Mouse (Mus musculus): ENCODE results near the gene Hoxd12. TPM values are rescaled to one million over a fixed set of nuclear protein-coding genes. Genes with fewer than 3 reads are reported as not detected.

Gene Hoxd12
- polyA plus RNA-seq, 1 experiment from 2014 or later = not detected

DNA sequence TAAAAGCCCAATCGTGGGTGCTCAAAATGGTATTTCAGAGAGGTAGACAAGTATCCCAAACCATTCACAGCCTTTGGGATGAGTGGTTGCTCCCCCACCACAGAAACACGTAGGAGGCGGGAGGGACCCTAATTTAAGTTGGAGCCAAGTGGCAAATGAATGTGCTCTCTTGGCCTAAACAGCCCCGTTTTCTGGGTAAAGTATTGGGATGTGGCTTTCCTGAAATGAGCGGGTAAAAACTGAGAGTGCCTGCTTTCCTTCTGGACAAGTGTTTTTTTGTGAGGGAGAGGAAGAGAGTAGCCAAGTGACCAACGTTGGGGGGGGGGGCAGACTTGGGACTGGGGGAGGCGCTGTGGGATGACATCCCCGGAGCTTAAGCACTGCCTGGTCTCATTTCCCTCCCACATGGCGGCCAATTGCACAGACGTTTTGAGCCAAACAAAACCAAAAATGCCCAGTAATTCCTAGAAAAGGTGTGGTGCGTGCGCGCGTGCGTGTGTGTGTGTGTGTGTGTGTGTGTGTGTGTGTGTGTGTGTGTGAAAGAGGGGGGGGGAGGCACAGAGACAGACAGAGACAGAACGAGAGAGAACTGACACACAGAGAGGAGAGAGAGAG lies 36.2 kb downstream of the Hoxd12 start:
- DNase-seq (ENCODE audit: low spot score, missing footprints) (peak; percentile 93), ATAC-seq (ENCODE audit: low FRiP score) (no peak)
- H3K4me2 ChIP-seq = no peak overlapping the region
- H3K27me3 ChIP-seq (ENCODE audit: control insufficient read depth, insufficient read depth, low read length) = peaks cover 97% of the 10 kb centered on the region
- no peaks in the 10 kb centered on the region for H3K9me3 ChIP-seq (ENCODE audit: control insufficient read depth, low read length)
- no peak overlapping the region for H3K4me3 ChIP-seq (ENCODE audit: low read depth, low read length)
- no peak overlapping the region for H3K9ac ChIP-seq (ENCODE audit: low read length)
- H3K36me3 ChIP-seq (ENCODE audit: control insufficient read depth, insufficient read depth, low read length) = no peaks in the 10 kb centered on the region
- no peak overlapping the region for H3K27ac ChIP-seq (ENCODE audit: low read depth, low read length)
- under 1% methylated on average over 16 of the region's 16 CpGs for WGBS
- H3K4me1 ChIP-seq (ENCODE audit: control insufficient read depth, insufficient read depth, low read length) = no peaks in the 10 kb centered on the region

DNA sequence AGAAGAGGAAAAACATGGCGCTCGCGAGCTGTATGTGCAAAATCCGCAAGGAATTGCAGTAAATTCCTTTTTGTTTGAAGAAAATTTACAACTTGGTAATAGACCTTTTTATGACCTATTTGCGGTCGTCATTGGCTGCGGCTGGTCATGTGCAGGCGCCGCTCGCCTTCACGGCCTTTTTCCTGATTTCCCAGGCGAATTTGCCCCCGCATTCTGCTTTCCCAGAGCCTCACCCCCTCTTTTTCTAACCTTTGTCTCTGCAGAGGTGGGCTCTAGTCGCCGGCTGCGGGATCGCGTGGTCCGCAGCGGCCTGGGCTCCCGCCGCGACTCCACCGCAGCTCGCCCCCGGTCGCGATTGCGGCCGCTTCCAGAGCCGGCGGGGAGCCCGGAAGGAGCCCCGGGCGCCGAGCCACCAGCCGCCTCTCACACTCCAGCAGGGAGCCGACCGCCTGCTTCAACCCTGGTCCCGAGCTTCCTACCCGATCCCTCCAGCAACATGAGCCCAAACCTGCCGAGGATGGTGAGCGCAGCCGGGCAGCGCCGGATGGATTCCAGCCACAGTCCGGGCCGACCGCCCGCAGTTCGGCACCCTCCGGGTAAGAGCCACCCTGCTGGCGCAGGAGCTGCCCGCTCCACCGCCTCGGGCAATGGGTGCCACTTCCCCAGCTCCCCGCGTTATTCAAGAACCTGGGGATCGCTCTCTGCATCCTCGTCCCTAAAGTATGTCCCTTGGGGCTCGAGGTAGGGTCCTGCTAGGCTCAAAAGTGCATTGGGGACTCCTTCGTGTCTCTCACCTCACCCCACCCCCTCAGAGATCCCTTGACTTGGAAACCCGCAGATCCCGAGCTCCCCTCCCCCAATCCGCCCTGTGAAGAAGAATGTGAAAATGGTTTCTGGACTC lies 37.2 kb downstream of the Hoxd12 start, which contains the start of the genes Hoxd3 and Hoxd4:
Gene Hoxd3, plus strand, starts transcription at position 207 of the 901 bp plus-strand sequence.
Gene Hoxd4, plus strand, starts transcription at position 209 of the 901 bp plus-strand sequence.
- Histone ChIP-seq H3K27ac (ENCODE audit: low read depth, low read length) (no peak within 1 kb of the TSS), H3K27me3 (ENCODE audit: control insufficient read depth, insufficient read depth, low read length) (peaks cover 97% of the 10 kb centered on the region), H3K4me3 (ENCODE audit: low read depth, low read length) (peak within 1 kb of the TSS; percentile 11), H3K4me2 (peak within 1 kb of the TSS; percentile 12; the same call in 1 of the 2 replicates), H3K36me3 (ENCODE audit: control insufficient read depth, insufficient read depth, low read length) (no peaks in the 10 kb centered on the region), H3K9ac (ENCODE audit: low read length) (no peak within 1 kb of the TSS), H3K4me1 (ENCODE audit: control insufficient read depth, insufficient read depth, low read length) (no peaks in the 10 kb centered on the region), H3K9me3 (ENCODE audit: control insufficient read depth, low read length) (no peaks in the 10 kb centered on the region)
- whole genome bisulfite sequencing = under 1% methylated on average over 65 of the region's 65 CpGs
- DNase-seq (ENCODE audit: low spot score, missing footprints) = peak; percentile 95
- ATAC-seq (ENCODE audit: low FRiP score) = 0 out of 2 replicates have a peak, but pooled peaks have one; percentile 19

DNA sequence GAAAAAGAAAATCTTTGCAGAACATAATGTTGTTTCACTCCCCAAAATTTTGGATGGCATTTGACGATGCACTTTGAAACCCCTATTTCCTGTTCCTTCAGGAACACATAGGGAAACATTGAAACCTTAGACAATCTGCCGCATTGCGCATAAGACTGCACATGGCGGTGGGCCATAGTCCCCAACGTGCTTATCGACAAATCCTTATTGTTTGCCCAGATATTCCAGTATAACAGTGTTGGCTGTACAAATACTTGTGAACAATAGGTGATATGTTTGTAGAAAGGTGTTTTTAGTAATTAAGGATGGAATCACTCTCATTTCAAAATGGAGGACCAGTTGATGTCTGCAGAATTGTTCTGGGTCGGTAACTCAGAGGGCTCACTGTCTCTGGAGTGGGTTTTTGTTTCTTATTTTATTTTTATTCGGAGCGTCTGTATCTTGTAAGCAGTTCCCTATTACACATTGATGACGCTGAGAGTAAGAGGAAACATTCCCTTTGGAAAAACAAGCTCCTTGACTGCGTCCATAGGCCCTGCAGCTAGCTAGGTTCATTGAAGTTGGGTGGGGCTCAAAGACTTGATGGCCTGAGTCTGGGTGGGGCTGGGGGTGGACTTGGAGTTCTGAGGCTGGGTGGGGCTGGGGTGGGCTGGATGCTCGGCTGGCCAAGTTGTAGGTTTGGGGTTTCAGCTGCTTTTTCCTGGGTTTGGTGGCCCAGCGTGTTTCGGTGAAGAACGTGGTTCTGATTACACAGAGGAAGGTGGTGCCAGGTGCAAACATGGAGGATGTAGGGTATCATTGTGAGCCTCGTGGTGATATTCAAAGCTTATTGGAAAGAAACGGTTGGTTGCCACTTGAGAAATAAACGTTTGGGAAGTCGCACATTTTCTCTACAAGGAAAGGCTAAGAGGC lies 38.7 kb downstream of the Hoxd12 start:
- H3K27ac ChIP-seq (ENCODE audit: low read depth, low read length) = no peak overlapping the region
- no peaks in the 10 kb centered on the region for H3K36me3 ChIP-seq (ENCODE audit: control insufficient read depth, insufficient read depth, low read length)
- no peak overlapping the region for H3K4me2 ChIP-seq
- DNase-seq (ENCODE audit: low spot score, missing footprints) = peak; percentile 92
- H3K4me3 ChIP-seq (ENCODE audit: low read depth, low read length) = no peak overlapping the region
- H3K9ac ChIP-seq (ENCODE audit: low read length) = no peak overlapping the region
- no peaks in the 10 kb centered on the region for H3K9me3 ChIP-seq (ENCODE audit: control insufficient read depth, low read length)
- peaks cover 97% of the 10 kb centered on the region for H3K27me3 ChIP-seq (ENCODE audit: control insufficient read depth, insufficient read depth, low read length)
- WGBS = 4% methylated on average over 19 of the region's 19 CpGs
- H3K4me1 ChIP-seq (ENCODE audit: control insufficient read depth, insufficient read depth, low read length) = no peaks in the 10 kb centered on the region
- ATAC-seq (ENCODE audit: low FRiP score) = no peak

DNA sequence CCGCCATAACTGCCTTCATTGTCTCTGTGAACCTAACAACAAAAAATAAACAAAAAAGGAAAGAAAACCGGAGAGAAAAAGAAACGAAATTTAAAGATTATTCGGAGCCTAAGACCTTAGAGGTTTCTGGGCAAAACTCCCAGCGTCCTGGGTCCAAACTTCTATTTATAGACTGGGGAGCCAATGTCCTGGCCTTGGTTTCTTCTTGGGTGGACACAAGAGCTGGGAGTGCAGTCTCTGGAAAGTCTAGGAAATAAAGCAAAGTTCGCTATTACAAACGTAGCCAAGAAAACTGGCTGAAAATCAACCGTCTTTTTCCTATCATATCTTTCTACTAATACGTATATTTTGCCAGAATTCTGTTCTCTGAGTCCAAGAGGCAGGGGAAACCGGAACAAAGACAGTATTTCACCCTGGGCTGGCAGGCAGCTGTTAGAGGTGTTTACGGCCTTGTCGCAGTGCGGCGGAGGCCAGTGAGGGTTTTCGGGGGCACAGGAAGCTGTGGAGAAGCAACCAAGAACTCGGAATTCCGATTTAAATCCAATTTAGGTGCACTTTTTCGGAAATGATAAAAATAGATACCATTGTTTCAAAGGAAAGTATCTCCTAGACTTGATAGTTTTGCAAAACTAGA lies 39.5 kb downstream of the Hoxd12 start:
- H3K36me3 ChIP-seq (ENCODE audit: control insufficient read depth, insufficient read depth, low read length) = no peaks in the 10 kb centered on the region
- no peaks in the 10 kb centered on the region for H3K4me1 ChIP-seq (ENCODE audit: control insufficient read depth, insufficient read depth, low read length)
- H3K4me3 ChIP-seq (ENCODE audit: low read depth, low read length) = no peak overlapping the region
- H3K4me2 ChIP-seq = no peak overlapping the region
- peaks cover 97% of the 10 kb centered on the region for H3K27me3 ChIP-seq (ENCODE audit: control insufficient read depth, insufficient read depth, low read length)
- WGBS = 3% methylated on average over 18 of the region's 18 CpGs
- H3K27ac ChIP-seq (ENCODE audit: low read depth, low read length) = no peak overlapping the region
- no peaks in the 10 kb centered on the region for H3K9me3 ChIP-seq (ENCODE audit: control insufficient read depth, low read length)
- DNase-seq (ENCODE audit: low spot score, missing footprints) = peak; percentile 94
- H3K9ac ChIP-seq (ENCODE audit: low read length) = no peak overlapping the region
- ATAC-seq (ENCODE audit: low FRiP score) = no peak

DNA sequence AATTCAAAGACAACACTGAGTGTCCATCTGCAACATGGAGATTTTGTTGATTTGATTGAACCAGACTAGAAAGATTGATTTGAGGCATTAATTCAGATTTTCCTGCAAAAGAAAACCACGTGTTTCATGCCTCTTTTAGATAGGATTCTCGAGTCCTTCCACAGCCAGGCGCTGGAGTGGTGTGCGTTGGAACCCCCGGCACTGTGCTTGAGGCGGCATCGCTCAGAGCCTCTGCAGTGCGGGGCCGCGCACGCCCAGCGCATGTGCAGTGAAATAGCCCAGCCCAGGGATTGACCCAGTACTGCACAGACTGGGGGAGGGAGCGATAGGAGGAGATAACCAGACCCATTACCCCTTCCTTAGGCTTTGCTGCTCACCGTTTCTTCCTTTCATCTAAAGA lies 40.1 kb downstream of the Hoxd12 start:
- under 1% methylated on average over 14 of the region's 14 CpGs for WGBS
- ATAC-seq (ENCODE audit: low FRiP score) (no peak), DNase-seq (ENCODE audit: low spot score, missing footprints) (peak; percentile 93)
- no peak overlapping the region for H3K9ac ChIP-seq (ENCODE audit: low read length)
- H3K36me3 ChIP-seq (ENCODE audit: control insufficient read depth, insufficient read depth, low read length) = no peaks in the 10 kb centered on the region
- no peaks in the 10 kb centered on the region for H3K9me3 ChIP-seq (ENCODE audit: control insufficient read depth, low read length)
- peaks cover 97% of the 10 kb centered on the region for H3K27me3 ChIP-seq (ENCODE audit: control insufficient read depth, insufficient read depth, low read length)
- no peaks in the 10 kb centered on the region for H3K4me1 ChIP-seq (ENCODE audit: control insufficient read depth, insufficient read depth, low read length)
- no peak overlapping the region for H3K27ac ChIP-seq (ENCODE audit: low read depth, low read length)
- no peak overlapping the region for H3K4me3 ChIP-seq (ENCODE audit: low read depth, low read length)
- no peak overlapping the region for H3K4me2 ChIP-seq

DNA sequence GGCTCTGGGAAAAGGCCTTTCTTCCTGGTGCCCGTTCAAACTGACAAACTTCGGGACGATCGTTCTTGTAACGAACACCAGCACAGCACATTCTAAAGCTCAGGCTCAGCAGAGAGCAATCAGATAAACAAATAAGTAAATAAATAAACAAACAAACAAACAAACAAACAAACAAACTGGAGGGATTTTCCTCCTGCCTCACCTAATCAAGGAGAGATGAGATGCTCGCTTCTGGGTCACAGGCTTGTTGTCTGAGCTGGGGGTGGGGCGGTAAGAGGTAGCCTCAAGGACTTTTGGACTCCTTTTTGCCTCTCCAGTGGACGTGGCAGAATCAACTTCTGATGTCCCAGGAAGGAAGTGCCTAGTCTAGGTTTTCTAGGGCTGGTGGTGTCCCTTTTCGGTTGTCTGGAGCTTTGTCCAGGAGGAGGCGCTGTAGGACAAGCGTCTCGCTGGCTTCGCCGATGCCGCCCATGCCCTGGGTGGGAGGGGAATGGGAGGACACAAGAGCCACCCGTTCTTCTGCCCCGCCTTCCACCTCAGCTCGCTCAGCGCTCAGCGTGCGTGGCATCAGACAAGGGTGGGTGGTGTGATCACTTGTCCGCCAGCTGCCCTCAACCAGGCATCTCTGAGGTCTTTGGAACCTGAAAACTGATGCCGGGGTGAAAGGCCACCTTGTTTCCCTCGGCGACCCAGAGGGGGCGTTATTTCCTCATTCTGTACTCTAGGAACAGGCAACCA lies 40.9 kb downstream of the Hoxd12 start:
- no peaks in the 10 kb centered on the region for H3K4me1 ChIP-seq (ENCODE audit: control insufficient read depth, insufficient read depth, low read length)
- WGBS = 2% methylated on average over 26 of the region's 26 CpGs
- ATAC-seq (ENCODE audit: low FRiP score) = peak; percentile 79
- DNase-seq (ENCODE audit: low spot score, missing footprints) = peak; percentile 93
- H3K27me3 ChIP-seq (ENCODE audit: control insufficient read depth, insufficient read depth, low read length) = peaks cover 97% of the 10 kb centered on the region
- H3K9ac ChIP-seq (ENCODE audit: low read length) = no peak overlapping the region
- peak overlapping the region; percentile 28; the same call in 1 of the 2 replicates for H3K4me2 ChIP-seq
- no peaks in the 10 kb centered on the region for H3K36me3 ChIP-seq (ENCODE audit: control insufficient read depth, insufficient read depth, low read length)
- H3K9me3 ChIP-seq (ENCODE audit: control insufficient read depth, low read length) = no peaks in the 10 kb centered on the region
- no peak overlapping the region for H3K27ac ChIP-seq (ENCODE audit: low read depth, low read length)
- no peak overlapping the region for H3K4me3 ChIP-seq (ENCODE audit: low read depth, low read length)

DNA sequence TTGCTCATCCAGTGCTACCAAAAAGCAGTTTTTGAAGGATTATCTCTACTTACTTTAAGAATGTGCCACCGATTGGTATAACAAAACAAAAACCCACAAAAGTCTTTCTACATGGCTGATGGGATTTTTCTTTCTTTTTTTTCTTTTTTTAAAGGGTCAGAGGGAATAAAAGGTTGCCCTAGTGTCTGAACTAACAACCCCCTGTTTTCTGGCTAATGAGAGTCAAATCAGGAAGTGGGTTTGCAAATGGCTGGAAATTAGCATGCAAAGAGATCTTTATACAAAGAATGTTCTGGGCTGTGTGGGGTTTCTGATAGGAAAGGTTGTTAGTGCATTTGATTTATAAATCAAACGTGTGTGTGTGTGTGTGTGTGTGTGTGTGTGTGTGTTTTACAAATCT lies 45.6 kb downstream of the Hoxd12 start:
- H3K27me3 ChIP-seq (ENCODE audit: control insufficient read depth, insufficient read depth, low read length) = peaks cover 99% of the 10 kb centered on the region

DNA sequence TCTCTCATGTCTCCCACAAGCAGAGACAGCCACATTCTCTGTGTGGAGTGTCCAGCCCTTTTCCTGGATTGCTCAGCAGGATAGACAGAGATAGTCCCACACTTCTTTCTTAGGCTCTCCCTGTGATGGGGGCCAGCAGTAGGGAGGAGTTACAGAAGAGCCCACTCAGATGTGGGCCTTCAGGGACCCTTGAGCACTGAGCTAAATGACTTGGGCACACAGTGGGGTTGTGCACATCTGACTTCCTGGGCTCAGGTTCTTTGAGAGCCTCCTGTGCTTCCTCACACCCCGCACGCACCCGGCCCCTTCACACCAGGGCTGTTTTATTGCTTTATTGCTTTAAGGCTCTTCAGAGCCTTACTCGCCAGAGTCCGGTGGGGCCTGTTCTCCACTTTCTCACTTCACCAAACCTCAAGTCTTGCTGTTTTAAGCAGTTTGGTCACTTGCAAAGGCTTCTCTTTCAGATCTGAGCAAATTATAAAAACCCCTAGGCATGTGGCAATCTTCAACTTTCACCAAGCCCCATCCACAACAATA lies 46.2 kb downstream of the Hoxd12 start:
- DNase-seq (ENCODE audit: low spot score, missing footprints) (no peak), ATAC-seq (ENCODE audit: low FRiP score) (no peak)
- 7% methylated on average over 5 of the region's 5 CpGs for WGBS
- Histone ChIP-seq H3K27me3 (ENCODE audit: control insufficient read depth, insufficient read depth, low read length) (peaks cover 99% of the 10 kb centered on the region), H3K4me3 (ENCODE audit: low read depth, low read length) (no peak overlapping the region), H3K9ac (ENCODE audit: low read length) (no peak overlapping the region), H3K36me3 (ENCODE audit: control insufficient read depth, insufficient read depth, low read length) (no peaks in the 10 kb centered on the region), H3K4me2 (no peak overlapping the region), H3K4me1 (ENCODE audit: control insufficient read depth, insufficient read depth, low read length) (no peaks in the 10 kb centered on the region), H3K27ac (ENCODE audit: low read depth, low read length) (no peak overlapping the region), H3K9me3 (ENCODE audit: control insufficient read depth, low read length) (no peaks in the 10 kb centered on the region)

More for the DNA sequence above, 45.6 kb downstream of the Hoxd12 start:
- WGBS = 4% methylated on average over 2 of the region's 2 CpGs
- no peaks in the 10 kb centered on the region for H3K4me1 ChIP-seq (ENCODE audit: control insufficient read depth, insufficient read depth, low read length)
- no peak overlapping the region for H3K27ac ChIP-seq (ENCODE audit: low read depth, low read length)
- H3K9ac ChIP-seq (ENCODE audit: low read length) = no peak overlapping the region
- no peaks in the 10 kb centered on the region for H3K36me3 ChIP-seq (ENCODE audit: control insufficient read depth, insufficient read depth, low read length)
- DNase-seq (ENCODE audit: low spot score, missing footprints) (no peak), ATAC-seq (ENCODE audit: low FRiP score) (no peak)
- no peak overlapping the region for H3K4me3 ChIP-seq (ENCODE audit: low read depth, low read length)
- H3K4me2 ChIP-seq = no peak overlapping the region
- H3K9me3 ChIP-seq (ENCODE audit: control insufficient read depth, low read length) = no peaks in the 10 kb centered on the region
